Mouse (Mus musculus) Patski (cell line): Measurements from ENCODE around the gene Akr1c18. TPM values are rescaled to one million over a fixed set of nuclear protein-coding genes. Genes with fewer than 3 reads are reported as not detected.
A peak's percentile ranks its signal among the peaks of the same experiment; 100 is the strongest.

Experiments used
- ATAC-seq: fragments of 100-300 bp; one replicate; pipeline ENCODE4 v1.8.0; 2021
- CTCF ChIA-PET: fragments of 350-600 bp; sonication (Branson Sonifier 250); formaldehyde crosslinking; loops from one replicate; lab custom pipeline; 2022; ENCODE audit warnings: inconsistent platforms; lab: Charles Lee
- POLR2A ChIA-PET: fragments of 350-600 bp; sonication (Branson Sonifier 250); formaldehyde crosslinking; loops from one replicate; lab custom pipeline; 2022; ENCODE audit warnings: antibody characterized with exemption, inconsistent platforms; lab: Charles Lee
- DNase-seq: peaks from one replicate; pipeline ENCODE4 v3.0.0-alpha.2; 2011; ENCODE audit warnings: low read depth, low spot score
- H3K27me3 ChIP-seq: fragments of 371-371 bp; one replicate; pipeline ENCODE4 v1.5.1; 2021
- CTCF ChIP-seq: fragments of 100-300 bp; IDR thresholded peaks from one replicate; pipeline ENCODE4 v1.5.1; 2021
- in situ Hi-C: fragments of 300-500 bp; cut with MboI; formaldehyde crosslinking; loops from 3 replicates; pipeline ENCODE4 v1.11.1; 2018; ENCODE audit warnings: low pct_unique_long_range_greater_than_20kb, mixed read lengths
- polyA plus RNA-seq: library from polyadenylated mRNA; unstranded; gene quantifications from one replicate; pipeline ENCODE4 v1.2.3, GENCODE M21; 2021

The Akr1c18 gene
- polyA plus RNA-seq, 1 experiment from 2014 or later = 0.49 TPM

DNA sequence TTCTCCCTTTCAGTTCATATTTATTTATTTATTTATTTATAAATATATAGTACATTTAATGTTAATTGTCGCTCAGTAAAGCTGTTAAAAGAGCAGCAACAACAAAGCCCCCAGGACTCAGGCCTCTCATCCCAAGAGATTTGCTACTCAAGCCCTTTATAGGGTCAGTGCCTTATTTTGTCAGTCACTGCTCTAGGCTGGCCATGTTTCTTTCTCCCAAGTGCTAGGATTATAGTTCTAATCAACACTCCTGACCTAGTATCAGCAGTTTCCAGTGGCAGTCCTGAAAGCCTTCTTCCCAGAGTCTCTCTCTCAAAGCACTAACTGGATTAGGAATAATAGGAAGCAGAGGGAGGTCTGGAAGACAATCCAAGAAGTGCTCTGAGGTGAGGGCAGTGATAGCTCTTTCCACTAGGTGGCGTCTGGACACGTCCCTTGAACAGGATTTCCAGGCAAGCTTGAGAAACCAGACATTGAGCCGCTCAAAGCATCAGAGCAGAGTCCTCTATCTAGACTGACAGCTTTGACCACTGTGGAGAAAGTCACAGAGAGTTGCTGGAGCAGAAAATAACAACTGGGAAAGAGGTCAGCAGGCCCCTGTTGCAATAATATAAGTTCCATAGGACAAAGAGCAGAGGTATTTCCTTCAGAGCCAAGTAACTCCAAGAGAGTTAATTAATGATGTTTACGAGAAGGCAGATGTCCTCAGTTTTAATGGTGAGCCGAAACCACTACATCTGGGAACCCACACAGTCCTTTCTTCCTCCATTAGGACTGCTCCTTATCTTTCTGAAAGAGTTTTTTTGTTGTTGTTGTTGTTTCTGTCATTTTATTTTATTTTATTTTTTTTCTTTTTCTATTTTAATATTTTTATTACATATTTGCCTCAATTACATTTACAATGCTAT is 39.9 kb downstream of the Akr1c18 start:
- in situ Hi-C loops = loop anchor here (25.0 kb wide), 1 partner anchor 502 kb away; the partner anchor contains the start of gene Akr1e1
- TF ChIP-seq CTCF = peak; percentile 83
- ChIA-PET POLR2A (no interaction called here), CTCF (interaction anchor here (0.7 to 1.4 kb wide), 9 partner anchors 10 to 500 kb away, joined by 3 to 10 read pairs (median 4); partner anchors contain the start of gene Akr1c12)
- peak; percentile 6 for DNase-seq
- H3K27me3 ChIP-seq = no peaks in the 10 kb centered on the region
- peak; percentile 76 for ATAC-seq

DNA sequence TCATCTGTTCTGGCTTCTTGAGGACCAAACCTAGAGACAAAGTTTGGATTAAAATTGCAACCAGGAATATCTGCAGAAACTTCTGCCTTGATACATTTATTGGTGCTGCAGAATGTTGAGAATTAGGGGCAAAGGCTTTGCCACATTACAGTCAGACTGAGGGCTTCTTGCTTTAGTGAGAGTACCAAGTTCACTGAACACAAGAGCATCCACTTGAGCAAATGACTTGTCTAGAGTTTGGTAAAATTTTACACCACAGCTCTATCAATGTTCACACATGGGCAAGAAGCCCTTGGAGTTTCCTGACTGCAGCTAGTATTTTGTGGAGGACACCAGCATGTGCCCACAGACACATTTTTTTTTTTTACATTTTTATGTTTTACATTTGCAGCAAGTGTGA is 47.7 kb downstream of the Akr1c18 start:
- no peak for ATAC-seq
- ChIA-PET CTCF (no interaction called here), POLR2A (interaction anchor here (0.6 kb wide), 1 partner anchor 442 kb away, joined by 3 read pairs; no protein-coding TSS in a partner anchor)
- peaks cover 3% of the 10 kb centered on the region for H3K27me3 ChIP-seq
- no peak for TF ChIP-seq CTCF
- no peak for DNase-seq
- in situ Hi-C loops = loop anchor here (25.0 kb wide), 1 partner anchor 510 kb away; the partner anchor contains the start of gene Akr1e1

DNA sequence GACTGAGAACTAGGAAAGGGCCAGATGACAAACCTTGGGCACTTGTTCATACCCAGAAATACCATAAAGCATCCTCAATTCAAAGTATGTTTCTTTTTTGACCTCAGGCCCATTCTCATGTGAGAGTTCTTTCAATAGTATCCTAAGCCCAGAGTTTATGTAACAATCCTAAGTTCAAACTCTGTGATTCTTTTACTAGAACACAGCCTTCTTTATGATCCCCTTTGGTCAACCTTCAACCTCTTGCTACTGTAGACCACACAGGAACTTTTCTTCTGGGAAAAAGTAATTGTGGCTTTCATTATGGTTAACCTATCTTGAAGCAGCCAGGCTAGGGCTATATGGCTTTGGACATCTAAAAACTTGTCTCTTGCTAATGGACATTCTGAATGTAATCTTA is 48.8 kb downstream of the Akr1c18 start:
- DNase-seq = no peak
- ChIA-PET POLR2A (no interaction called here), CTCF (no interaction called here)
- in situ Hi-C loops = loop anchor here (25.0 kb wide), 1 partner anchor 511 kb away; the partner anchor contains the start of gene Akr1e1
- peaks cover 3% of the 10 kb centered on the region for H3K27me3 ChIP-seq
- ATAC-seq = no peak
- TF ChIP-seq CTCF = no peak

Other genes with a start within 250 kb of the Akr1c18 start
- 319 TPM for gene Net1, start 232.4 kb downstream of the Akr1c18 start, polyA plus RNA-seq
- gene Tubal3, start 232.4 kb downstream of the Akr1c18 start, polyA plus RNA-seq = not detected
- gene Ucn3, start 205.3 kb downstream of the Akr1c18 start, polyA plus RNA-seq = not detected
- gene Akr1c14, start 101.6 kb downstream of the Akr1c18 start, polyA plus RNA-seq = 2.2 TPM
- gene Akr1c13, start 40.5 kb upstream of the Akr1c18 start, polyA plus RNA-seq = 46.1 TPM
- gene Akr1c19, start 78.0 kb upstream of the Akr1c18 start, polyA plus RNA-seq = 3.7 TPM
- 4.1 TPM for gene Akr1c12, start 128.8 kb upstream of the Akr1c18 start, polyA plus RNA-seq